Mouse (Mus musculus): ENCODE data around the gene Gpr85. TPM values are rescaled to one million over a fixed set of nuclear protein-coding genes. Genes with fewer than 3 reads are reported as not detected.
"Not testable (repeated sequence)": the region's sequence is repeated elsewhere in the genome, so short reads cannot be mapped to it uniquely, and the experiment has no call there.

Gpr85 gene
- polyA plus RNA-seq, 1 experiment from 2014 or later = 4.5 TPM

DNA sequence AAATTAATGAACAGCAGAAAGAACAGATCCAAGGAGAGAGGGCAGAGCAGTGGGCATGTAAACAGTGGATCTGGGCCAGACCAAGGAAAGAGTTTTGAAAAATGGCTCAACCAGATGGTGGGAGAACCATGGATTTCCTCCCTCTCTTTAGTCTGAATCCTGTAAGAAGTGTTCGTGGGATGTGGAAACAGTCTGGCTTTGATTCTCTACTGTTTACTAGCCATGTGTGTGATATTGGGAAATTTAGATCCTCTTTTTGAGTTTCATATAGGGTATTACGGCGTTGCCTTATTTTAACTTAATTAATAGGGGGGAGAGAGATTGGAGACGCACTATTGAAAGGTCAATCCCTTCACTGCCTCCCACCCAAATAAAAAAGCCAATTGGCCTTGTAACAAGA is 13.5 kb upstream of the Gpr85 start:
- ATAC-seq (ENCODE audit: insufficient read depth, low FRiP score, low read depth) = no peak
- no peaks in the 10 kb centered on the region for H3K36me3 ChIP-seq
- no peaks in the 10 kb centered on the region for H3K9me3 ChIP-seq
- no peak overlapping the region for H3K9ac ChIP-seq
- no peak overlapping the region for H3K4me2 ChIP-seq
- H3K4me3 ChIP-seq (replicated peaks) = no peak overlapping the region
- H3K27me3 ChIP-seq (replicated peaks) = no peaks in the 10 kb centered on the region
- WGBS = 75% methylated on average over 4 of the region's 4 CpGs
- no peak overlapping the region for H3K27ac ChIP-seq
- no peaks in the 10 kb centered on the region for H3K4me1 ChIP-seq

DNA sequence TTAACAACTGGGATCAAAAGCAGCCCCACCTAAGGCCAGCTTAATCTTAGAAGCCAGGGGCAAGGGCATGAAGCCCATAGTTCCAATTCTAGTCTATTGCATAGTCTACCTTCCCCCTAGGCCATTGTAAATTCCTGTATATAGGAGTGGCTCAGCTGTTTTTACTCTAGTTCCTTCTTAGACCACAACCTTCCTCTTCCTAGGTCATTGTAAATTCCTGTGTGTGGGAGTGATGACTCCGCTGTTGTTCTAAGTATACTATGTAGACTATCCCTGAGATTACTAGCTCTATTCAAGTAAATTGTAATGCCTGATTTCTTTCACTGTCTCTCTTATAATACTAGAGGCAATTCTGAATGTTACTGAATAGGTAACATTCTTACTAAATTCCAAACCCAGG is 6.3 kb upstream of the Gpr85 start:
- not testable (repeated sequence) for H3K27ac ChIP-seq; H3K4me2 ChIP-seq; H3K9me3 ChIP-seq; H3K36me3 ChIP-seq; ATAC-seq (ENCODE audit: insufficient read depth, low FRiP score, low read depth); H3K9ac ChIP-seq; H3K4me3 ChIP-seq (replicated peaks); H3K27me3 ChIP-seq (replicated peaks); H3K4me1 ChIP-seq
- 83% methylated on average over 1 of the region's 1 CpGs for WGBS

DNA sequence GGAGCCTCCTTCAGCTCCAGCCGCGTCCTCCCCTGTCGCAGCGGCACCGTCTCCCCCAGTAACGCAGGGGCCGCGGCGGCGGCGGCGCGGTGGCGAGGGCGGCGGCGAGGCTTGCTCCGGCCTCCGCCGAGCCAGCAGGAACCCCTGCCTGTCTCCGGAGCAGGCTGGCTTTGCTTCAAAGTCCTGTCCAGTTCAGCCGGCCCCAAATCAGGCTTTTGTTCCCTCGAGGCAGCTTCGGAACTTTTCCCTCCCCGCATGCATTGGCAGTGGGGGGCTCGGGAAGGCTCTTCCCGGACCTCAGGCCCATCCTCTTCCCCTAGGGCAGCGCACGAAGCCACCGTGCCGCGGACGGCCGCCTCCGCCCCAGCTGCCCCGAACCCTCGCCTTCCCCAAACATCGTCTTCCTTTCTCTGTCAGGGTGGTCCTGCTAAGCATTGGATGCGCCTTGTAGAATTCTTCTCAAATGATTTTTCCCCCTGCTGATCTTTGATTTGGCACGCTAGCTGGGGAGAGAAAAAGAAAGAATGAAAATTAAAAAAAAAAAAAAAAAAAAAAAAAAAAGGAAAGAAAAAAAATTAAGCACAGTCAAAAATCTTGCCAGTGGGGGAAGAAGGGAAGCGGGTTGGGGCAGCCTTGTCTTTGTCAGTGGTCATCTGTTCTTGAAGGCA is 931 bp downstream of the Gpr85 start:
- Histone ChIP-seq H3K9me3 (no peaks in the 10 kb centered on the region), H3K27ac (peak overlapping the region; percentile 74), H3K4me3 (replicated peaks) (peak overlapping the region; percentile 64), H3K4me1 (no peaks in the 10 kb centered on the region), H3K9ac (peak overlapping the region; percentile 63), H3K4me2 (peak overlapping the region; percentile 96), H3K36me3 (no peaks in the 10 kb centered on the region), H3K27me3 (replicated peaks) (no peaks in the 10 kb centered on the region)
- ATAC-seq (ENCODE audit: insufficient read depth, low FRiP score, low read depth) = peak; percentile 86
- WGBS = under 1% methylated on average over 41 of the region's 41 CpGs

DNA sequence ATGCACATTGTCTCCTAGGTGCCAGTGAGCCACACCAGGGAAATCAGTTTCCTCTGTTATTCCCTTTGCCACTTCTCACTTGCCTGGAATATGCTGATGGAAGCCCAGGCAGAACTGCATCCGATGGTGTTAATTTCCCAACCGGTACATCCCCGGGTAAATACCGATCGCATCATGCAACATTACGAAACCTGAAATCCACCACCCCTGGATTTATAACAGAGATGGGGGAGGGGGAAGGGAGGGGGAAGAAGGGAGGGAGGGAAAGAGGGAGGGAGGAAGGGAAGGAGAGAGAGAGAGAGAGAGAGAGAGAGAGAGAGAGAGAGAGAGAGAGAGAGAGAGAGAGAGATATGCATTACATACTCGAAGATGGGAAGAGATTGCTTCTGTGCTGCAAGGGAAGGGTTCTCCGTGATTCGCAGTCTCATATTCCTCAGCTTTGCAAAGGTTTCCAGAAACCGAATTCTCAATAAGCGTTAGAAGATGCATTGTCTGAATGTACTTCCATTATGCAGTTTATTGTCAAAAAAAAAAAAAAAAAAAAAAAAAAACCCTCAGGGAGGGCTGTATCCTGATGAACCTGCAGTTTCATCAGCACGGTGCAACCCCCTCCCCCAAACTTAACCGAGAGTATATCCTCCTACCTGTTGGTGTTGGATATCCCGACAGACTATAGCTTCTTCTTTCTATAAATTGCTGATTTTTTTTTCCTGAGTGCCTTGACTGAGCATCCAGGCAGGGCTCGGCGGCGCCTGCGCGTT is 1.6 kb downstream of the Gpr85 start:
- under 1% methylated on average over 19 of the region's 19 CpGs for WGBS

DNA sequence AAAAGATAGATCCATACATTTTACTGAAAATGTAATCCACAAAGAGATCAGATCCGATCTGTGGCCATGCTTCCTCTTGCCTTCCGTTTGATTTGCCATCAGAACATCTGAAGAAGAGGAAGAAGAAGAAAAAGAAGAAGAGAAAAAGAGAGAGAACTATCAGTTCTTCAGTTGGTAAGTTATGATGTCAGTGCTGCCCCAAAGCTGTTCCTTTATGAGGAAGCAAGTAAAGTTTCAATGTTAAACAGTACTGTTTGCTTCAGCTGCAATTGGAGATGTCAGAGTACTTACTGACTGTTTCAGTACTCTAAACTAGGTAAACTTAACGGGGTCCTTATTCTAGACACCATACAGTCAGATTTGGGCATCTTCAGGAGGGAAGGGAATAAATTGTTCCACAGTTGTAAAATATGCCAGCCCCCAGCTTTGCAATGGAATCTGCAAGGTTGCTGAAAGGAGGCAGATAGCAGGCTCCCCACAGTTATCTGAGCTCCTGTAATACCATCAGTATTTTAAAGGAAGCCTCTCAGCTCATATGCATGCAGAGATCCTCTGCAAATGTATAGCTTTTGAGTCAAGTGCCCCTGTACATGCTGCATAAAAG is 2.7 kb downstream of the Gpr85 start:
- Histone ChIP-seq H3K27ac (no peak overlapping the region), H3K4me2 (no peak overlapping the region; the same call in 1 of the 2 replicates), H3K27me3 (replicated peaks) (no peaks in the 10 kb centered on the region), H3K9ac (no peak overlapping the region), H3K9me3 (no peaks in the 10 kb centered on the region), H3K4me3 (replicated peaks) (no peak overlapping the region), H3K4me1 (no peaks in the 10 kb centered on the region), H3K36me3 (no peaks in the 10 kb centered on the region)
- ATAC-seq (ENCODE audit: insufficient read depth, low FRiP score, low read depth) = no peak
- 69% methylated on average over 3 of the region's 3 CpGs for WGBS

More for the DNA sequence above, 1.6 kb downstream of the Gpr85 start:
- no peak for ATAC-seq (ENCODE audit: insufficient read depth, low FRiP score, low read depth)
- H3K4me1 ChIP-seq = no peaks in the 10 kb centered on the region
- no peaks in the 10 kb centered on the region for H3K36me3 ChIP-seq
- H3K9me3 ChIP-seq = no peaks in the 10 kb centered on the region
- peak overlapping the region; percentile 96 for H3K4me2 ChIP-seq
- H3K9ac ChIP-seq = peak overlapping the region; percentile 63
- H3K4me3 ChIP-seq (replicated peaks) = peak overlapping the region; percentile 64
- peak overlapping the region; percentile 74; the same call in 1 of the 2 replicates for H3K27ac ChIP-seq
- no peaks in the 10 kb centered on the region for H3K27me3 ChIP-seq (replicated peaks)

DNA sequence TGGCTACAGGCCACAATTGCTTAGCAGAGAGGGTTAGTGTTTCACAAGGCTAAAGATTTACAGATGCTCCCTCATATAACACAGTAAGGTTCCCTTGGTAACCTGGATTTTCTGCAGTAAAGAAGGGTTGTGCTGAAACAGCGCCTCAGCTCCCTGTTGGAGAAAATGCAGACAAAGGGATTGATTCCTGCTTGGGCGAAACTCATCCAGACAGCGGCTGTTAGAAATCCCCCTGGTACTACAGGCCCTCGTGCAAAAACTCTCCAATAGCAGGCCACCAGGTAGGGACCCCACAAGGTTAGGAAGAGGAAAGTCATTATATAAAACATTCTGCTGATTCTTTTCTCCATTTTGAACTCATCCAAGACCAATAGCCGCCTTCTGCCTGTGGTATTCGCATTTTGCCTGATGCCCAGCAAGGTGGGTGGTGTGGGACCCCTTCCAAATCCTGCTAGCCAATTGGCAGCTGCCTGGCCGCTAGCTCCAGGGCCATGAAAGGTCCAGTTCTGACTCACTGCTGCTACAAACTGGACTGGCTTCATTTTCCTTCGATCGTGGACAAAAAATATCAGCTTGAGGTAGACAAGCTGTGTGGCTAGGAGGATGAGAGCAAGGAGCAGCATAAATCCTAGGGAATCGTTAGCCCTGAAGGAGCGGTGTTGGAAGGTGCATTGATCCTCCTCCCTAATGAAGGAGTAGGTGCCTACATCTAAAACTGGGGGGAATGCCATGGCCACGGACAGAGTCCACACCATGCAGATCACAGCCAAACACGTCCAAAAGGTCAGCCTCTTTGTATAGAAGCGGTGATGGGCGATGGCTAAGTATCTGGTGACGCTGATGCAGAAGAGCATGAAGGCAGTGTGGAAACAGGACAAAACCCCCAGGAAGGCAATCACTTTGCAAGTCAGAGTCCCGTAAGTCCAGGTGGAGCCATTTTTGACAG is 3.7 kb downstream of the Gpr85 start:
- H3K27me3 ChIP-seq (replicated peaks) = no peaks in the 10 kb centered on the region

DNA sequence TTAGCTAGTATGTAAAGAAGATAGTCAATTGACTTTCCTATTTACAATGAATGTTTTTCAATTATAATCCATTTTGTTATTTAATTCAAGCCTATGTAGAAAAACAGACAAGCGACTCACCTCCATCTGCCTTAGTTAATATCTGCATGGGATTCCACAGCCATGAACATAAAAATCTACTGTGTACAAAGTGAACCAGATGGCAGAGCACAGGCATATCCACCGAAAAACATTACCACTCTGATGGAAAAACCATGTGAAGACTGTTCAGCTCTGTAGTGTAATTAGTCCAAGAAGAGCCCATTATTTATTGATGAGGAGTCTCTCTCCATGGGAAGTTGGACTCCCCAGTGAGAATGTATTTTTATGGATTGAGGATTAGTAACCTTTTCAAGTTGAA is 7.0 kb downstream of the Gpr85 start:
- ATAC-seq (ENCODE audit: insufficient read depth, low FRiP score, low read depth) = no peak
- Histone ChIP-seq H3K27me3 (replicated peaks) (no peaks in the 10 kb centered on the region), H3K9me3 (no peaks in the 10 kb centered on the region), H3K4me3 (replicated peaks) (no peak overlapping the region), H3K4me1 (no peaks in the 10 kb centered on the region), H3K9ac (no peak overlapping the region), H3K27ac (no peak overlapping the region), H3K36me3 (no peaks in the 10 kb centered on the region), H3K4me2 (no peak overlapping the region)
- 78% methylated on average over 2 of the region's 2 CpGs for WGBS

More for the DNA sequence above, 3.7 kb downstream of the Gpr85 start:
- no peaks in the 10 kb centered on the region for H3K36me3 ChIP-seq
- no peak overlapping the region for H3K4me2 ChIP-seq
- no peaks in the 10 kb centered on the region for H3K9me3 ChIP-seq
- no peak for ATAC-seq (ENCODE audit: insufficient read depth, low FRiP score, low read depth)
- H3K4me3 ChIP-seq (replicated peaks) = no peak overlapping the region
- WGBS = 74% methylated on average over 17 of the region's 17 CpGs
- H3K4me1 ChIP-seq = no peaks in the 10 kb centered on the region
- no peak overlapping the region for H3K27ac ChIP-seq
- H3K9ac ChIP-seq = no peak overlapping the region

DNA sequence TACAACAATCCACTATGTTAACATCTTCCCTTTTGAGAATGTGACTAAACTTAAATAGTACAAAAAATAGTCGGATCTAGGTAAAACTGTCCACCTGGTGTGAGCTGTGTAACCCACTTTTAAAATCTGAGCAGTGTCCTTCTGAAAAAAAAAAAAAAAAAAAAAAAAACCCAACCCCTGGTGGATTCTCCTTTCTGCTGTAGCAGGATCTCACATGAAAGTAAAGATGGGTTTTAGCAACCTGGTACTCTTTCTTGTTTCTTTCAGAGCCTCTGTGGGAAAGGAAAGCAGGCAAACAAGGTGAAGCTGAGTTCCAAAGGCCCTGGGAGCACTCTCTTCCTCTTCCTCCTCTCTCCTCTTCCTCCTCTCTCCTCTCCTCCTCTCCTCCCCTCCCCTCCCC is 10.9 kb downstream of the Gpr85 start:
- WGBS = 70% methylated on average over 1 of the region's 1 CpGs
- H3K4me1 ChIP-seq = no peaks in the 10 kb centered on the region
- H3K4me2 ChIP-seq = no peak overlapping the region
- no peak for ATAC-seq (ENCODE audit: insufficient read depth, low FRiP score, low read depth)
- H3K4me3 ChIP-seq (replicated peaks) = no peak overlapping the region
- no peak overlapping the region for H3K27ac ChIP-seq
- H3K9me3 ChIP-seq = no peaks in the 10 kb centered on the region
- no peak overlapping the region for H3K9ac ChIP-seq
- no peaks in the 10 kb centered on the region for H3K36me3 ChIP-seq
- H3K27me3 ChIP-seq (replicated peaks) = no peaks in the 10 kb centered on the region

DNA sequence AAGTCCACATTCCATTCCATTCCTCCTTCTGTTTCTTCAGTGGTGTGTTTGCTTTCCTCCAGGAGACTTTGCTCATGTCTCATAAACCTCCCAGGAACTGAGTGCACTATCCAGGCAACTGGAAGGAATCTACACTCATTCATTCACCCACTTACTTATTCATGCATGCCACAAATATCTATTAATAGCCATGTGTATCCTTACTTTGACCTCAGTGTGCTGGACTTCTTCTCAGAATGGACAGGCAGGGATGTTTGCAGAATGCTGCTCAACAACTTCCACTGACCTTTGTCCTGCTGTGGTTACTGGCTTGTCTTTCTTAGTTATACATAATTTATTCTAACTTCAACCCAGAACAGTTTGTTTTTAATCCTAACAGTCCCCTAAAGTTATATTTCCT is 23.1 kb downstream of the Gpr85 start:
- no peaks in the 10 kb centered on the region for H3K4me1 ChIP-seq
- H3K27ac ChIP-seq = no peak overlapping the region
- H3K9ac ChIP-seq = no peak overlapping the region
- no peak overlapping the region for H3K4me2 ChIP-seq
- ATAC-seq (ENCODE audit: insufficient read depth, low FRiP score, low read depth) = no peak
- H3K9me3 ChIP-seq = no peaks in the 10 kb centered on the region
- H3K36me3 ChIP-seq = no peaks in the 10 kb centered on the region
- no peaks in the 10 kb centered on the region for H3K27me3 ChIP-seq (replicated peaks)
- H3K4me3 ChIP-seq (replicated peaks) = no peak overlapping the region

DNA sequence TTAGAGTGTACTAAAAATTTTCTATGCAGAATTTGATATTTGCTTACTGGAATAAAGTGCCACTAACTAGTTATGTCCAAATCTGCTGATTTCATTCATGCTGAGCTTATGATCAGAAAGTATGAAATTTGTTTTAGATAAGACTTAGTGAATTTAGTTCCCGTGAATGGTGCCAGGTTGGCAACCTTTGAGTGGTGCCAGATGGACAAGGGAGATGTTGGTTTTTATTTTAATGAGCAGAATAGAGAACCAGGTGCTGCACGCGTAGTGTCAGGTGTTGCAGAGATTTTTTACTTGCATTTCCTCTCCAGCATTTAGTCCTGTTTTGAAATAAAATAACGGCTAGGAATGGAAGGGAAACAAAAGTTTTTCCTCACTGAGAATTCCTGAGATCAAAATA is 27.6 kb downstream of the Gpr85 start:
- H3K4me3 ChIP-seq (replicated peaks) = no peak overlapping the region
- H3K9ac ChIP-seq = no peak overlapping the region
- H3K27me3 ChIP-seq (replicated peaks) = no peaks in the 10 kb centered on the region
- WGBS = 76% methylated on average over 4 of the region's 4 CpGs
- no peak for ATAC-seq (ENCODE audit: insufficient read depth, low FRiP score, low read depth)
- H3K4me1 ChIP-seq = no peaks in the 10 kb centered on the region
- no peaks in the 10 kb centered on the region for H3K36me3 ChIP-seq
- H3K9me3 ChIP-seq = no peaks in the 10 kb centered on the region
- H3K27ac ChIP-seq = no peak overlapping the region
- no peak overlapping the region for H3K4me2 ChIP-seq

DNA sequence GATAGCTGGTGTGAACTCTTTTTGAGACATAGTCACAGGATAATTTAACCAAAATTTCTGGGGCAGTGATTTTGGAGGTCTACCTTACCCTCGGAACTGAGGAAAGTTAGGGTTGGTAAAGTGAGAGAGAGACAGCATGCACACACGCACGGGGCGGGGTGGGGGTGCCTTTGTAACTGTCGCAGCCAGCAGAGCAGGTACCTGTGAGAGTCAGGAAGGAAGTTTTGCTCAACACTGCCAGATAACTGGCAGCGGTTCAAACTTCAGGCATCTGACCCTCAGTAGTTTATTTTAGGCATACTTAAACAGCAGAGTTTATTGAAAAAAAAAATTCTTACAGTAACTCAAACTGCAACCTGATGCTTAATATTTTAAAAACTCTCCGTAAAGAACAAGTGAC is 39.7 kb downstream of the Gpr85 start:
- no peak overlapping the region for H3K4me3 ChIP-seq (replicated peaks)
- H3K4me1 ChIP-seq = no peaks in the 10 kb centered on the region
- no peaks in the 10 kb centered on the region for H3K27me3 ChIP-seq (replicated peaks)
- ATAC-seq (ENCODE audit: insufficient read depth, low FRiP score, low read depth) = no peak
- no peak overlapping the region; the same call in 1 of the 2 replicates for H3K4me2 ChIP-seq
- H3K36me3 ChIP-seq = no peaks in the 10 kb centered on the region
- no peak overlapping the region for H3K9ac ChIP-seq
- H3K27ac ChIP-seq = no peak overlapping the region
- no peaks in the 10 kb centered on the region for H3K9me3 ChIP-seq
- WGBS = 28% methylated on average over 7 of the region's 7 CpGs

Data from stomach, embryonic 15.5 days (tissue).